Mouse (Mus musculus) small intestine, adult 2 months (tissue): Measurements from ENCODE around the gene Cfdp1. TPM values are rescaled to one million over a fixed set of nuclear protein-coding genes. Genes with fewer than 3 reads are reported as not detected.
A peak's percentile ranks its signal among the peaks of the same experiment; 100 is the strongest.

Source experiments
- H3K27ac ChIP-seq: fragments of 200-500 bp; 2 replicates; pipeline ENCODE4 v1.5.1; 2012; ENCODE audit warnings: low read depth, low read length, control low read depth, inconsistent platforms; ENCODE audit not compliant: insufficient read depth
- H3K27me3 ChIP-seq: fragments of 200-500 bp; 2 replicates; pipeline ENCODE4 v1.6.1; 2012; ENCODE audit warnings: mild to moderate bottlenecking, moderate library complexity, low read length, inconsistent platforms; ENCODE audit not compliant: control insufficient read depth, insufficient read depth
- H3K36me3 ChIP-seq: fragments of 200-500 bp; 2 replicates; pipeline ENCODE4 v1.6.1; 2012; ENCODE audit warnings: mild to moderate bottlenecking, low read length, control low read depth, inconsistent platforms; ENCODE audit not compliant: control insufficient read depth, insufficient read depth
- H3K4me1 ChIP-seq: fragments of 200-500 bp; 2 replicates; pipeline ENCODE4 v1.6.1; 2012; ENCODE audit warnings: low read length, inconsistent platforms, mixed read lengths; ENCODE audit not compliant: control insufficient read depth, insufficient read depth, insufficient read length
- H3K4me3 ChIP-seq: fragments of 200-500 bp; 2 replicates; pipeline ENCODE4 v1.5.1; 2012; ENCODE audit warnings: low read depth, mild to moderate bottlenecking, control low read depth, inconsistent platforms, low read length, moderate library complexity
- CTCF ChIP-seq: fragments of 200-500 bp; IDR thresholded peaks from 2 replicates; pipeline ENCODE4 v1.5.1; 2012; ENCODE audit warnings: low read depth, mild to moderate bottlenecking, control low read depth, inconsistent platforms, low read length, moderate library complexity, mixed read lengths; ENCODE audit not compliant: insufficient replicate concordance, insufficient read length; ENCODE audit errors: extremely low read depth
- POLR2A ChIP-seq: fragments of 200-500 bp; IDR thresholded peaks from 2 replicates; pipeline ENCODE4 v1.6.1; 2012; ENCODE audit warnings: low read depth, mild to moderate bottlenecking, control low read depth, inconsistent platforms, low read length, moderate library complexity
- WGBS: fragments of 180-500 bp; shearing (Covaris S2); methylation state at CpG from one replicate; pipeline ENCODE4 v1.1.7; 2018; 5-methylcytosine and 5-hydroxymethylcytosine counted together
- polyA plus RNA-seq: library from polyadenylated mRNA; depleted of rRNA; stranded (reverse); fragments of >200 nt; gene quantifications from 2 replicates; pipeline ENCODE4 v1.2.3, GENCODE M21; 2012; rRNA removed

Gene Cfdp1
- polyA plus RNA-seq, 1 experiment: 0.25 TPM

GRCm38 (mm10) chr8:111728481-111728880, 125.6 kb downstream of the Cfdp1 start:
- H3K27me3 ChIP-seq: no peaks in the 10 kb centered on the region
- H3K27ac ChIP-seq: no peak overlapping the region
- H3K4me3 ChIP-seq: no peak overlapping the region
- H3K36me3 ChIP-seq: 0 out of 2 replicates have a peak, but pooled peaks cover 2% of the 10 kb centered on the region
- peaks cover 64% of the 10 kb centered on the region for H3K4me1 ChIP-seq
- no peak for TF ChIP-seq CTCF
- TF ChIP-seq POLR2A: no peak
- WGBS: 78% methylated on average over 5 of the region's 5 CpGs

DNA sequence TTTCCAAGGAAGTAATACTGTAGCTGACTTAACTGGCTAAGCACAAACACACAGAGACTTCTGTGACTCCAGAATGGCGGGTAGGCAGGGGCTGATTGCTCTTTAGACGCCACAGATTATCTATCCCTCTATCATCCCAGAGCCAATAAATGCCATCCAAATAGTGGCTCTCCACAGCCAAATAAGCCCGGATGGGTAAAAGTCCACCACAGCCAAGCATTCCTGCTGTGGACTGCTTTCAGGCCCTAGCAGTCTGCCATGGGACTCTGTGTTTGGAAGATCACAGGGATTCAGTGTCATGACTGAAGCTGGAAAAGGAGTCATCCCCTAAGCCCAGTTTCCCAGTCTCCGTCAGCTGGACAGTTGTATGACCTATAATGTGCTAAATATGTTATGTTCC, 126.5 kb downstream of the Cfdp1 start:
- 36% methylated on average over 4 of the region's 4 CpGs for WGBS
- H3K4me3 ChIP-seq: no peak overlapping the region
- H3K27ac ChIP-seq: peak overlapping the region; percentile 66
- 0 out of 2 replicates have a peak, but pooled peaks cover 2% of the 10 kb centered on the region for H3K36me3 ChIP-seq
- H3K27me3 ChIP-seq: no peaks in the 10 kb centered on the region
- H3K4me1 ChIP-seq: peaks cover 56% of the 10 kb centered on the region
- TF ChIP-seq POLR2A: no peak
- TF ChIP-seq CTCF: no peak

- peak overlapping the region; percentile 71 for H3K27ac ChIP-seq
- H3K36me3 ChIP-seq: 0 out of 2 replicates have a peak, but pooled peaks cover 2% of the 10 kb centered on the region
- H3K27me3 ChIP-seq: no peaks in the 10 kb centered on the region
- 14% methylated on average over 7 of the region's 7 CpGs for WGBS
- TF ChIP-seq CTCF (no peak), POLR2A (no peak)
- no peak overlapping the region for H3K4me3 ChIP-seq
- peaks cover 51% of the 10 kb centered on the region for H3K4me1 ChIP-seq
Measured at GRCm38 (mm10) chr8:111726102-111726900, 127.8 kb downstream of the Cfdp1 start.

DNA sequence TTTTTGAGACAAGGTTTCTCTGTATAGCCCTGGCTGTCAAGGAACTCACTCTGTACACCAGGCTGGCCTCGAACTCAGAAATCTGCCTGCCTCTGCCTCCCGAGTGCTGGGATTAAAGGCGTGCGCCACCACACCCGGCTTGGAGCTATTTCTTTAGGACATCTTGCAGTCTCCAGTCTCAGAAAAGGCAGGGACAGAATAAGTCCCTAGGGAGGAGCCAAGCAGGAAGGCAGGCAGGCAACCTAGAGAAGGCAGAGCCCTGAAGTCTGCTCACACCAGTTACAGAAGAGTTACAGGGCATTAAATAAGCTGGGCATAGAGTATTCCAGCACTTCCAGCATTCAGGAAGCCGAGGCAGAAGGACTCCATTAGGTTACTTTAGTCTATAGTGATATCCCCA, 128.8 kb downstream of the Cfdp1 start:
- TF ChIP-seq POLR2A (no peak), CTCF (no peak)
- Histone ChIP-seq H3K27me3 (no peaks in the 10 kb centered on the region), H3K4me1 (peaks cover 48% of the 10 kb centered on the region), H3K4me3 (no peak overlapping the region), H3K36me3 (peaks cover 12% of the 10 kb centered on the region), H3K27ac (no peak overlapping the region)
- WGBS: 92% methylated on average over 6 of the region's 6 CpGs

- Histone ChIP-seq H3K27me3 (no peaks in the 10 kb centered on the region), H3K27ac (no peak overlapping the region), H3K36me3 (peaks cover 38% of the 10 kb centered on the region), H3K4me1 (peaks cover 22% of the 10 kb centered on the region), H3K4me3 (no peak overlapping the region)
- 66% methylated on average over 4 of the region's 4 CpGs for WGBS
- TF ChIP-seq CTCF (no peak), POLR2A (no peak)
Measured at GRCm38 (mm10) chr8:111720115-111720544, 134.0 kb downstream of the Cfdp1 start.

- Histone ChIP-seq H3K4me1 (peaks cover 14% of the 10 kb centered on the region), H3K27me3 (no peaks in the 10 kb centered on the region), H3K27ac (no peak overlapping the region), H3K36me3 (peaks cover 50% of the 10 kb centered on the region), H3K4me3 (no peak overlapping the region)
- WGBS: 51% methylated on average over 5 of the region's 5 CpGs
- no peak for TF ChIP-seq CTCF
Measured at GRCm38 (mm10) chr8:111718937-111719336, 135.2 kb downstream of the Cfdp1 start.

Other genes starting within 250 kb of the Cfdp1 start
- 2.8 and 8.4 TPM in 2 replicates for gene Ldhd, start 223.9 kb downstream of the Cfdp1 start, polyA plus RNA-seq
- 1.3 and 1.6 TPM in 2 replicates for gene Zfp1, start 210.9 kb downstream of the Cfdp1 start, polyA plus RNA-seq
- gene Ctrb1, start 163.3 kb downstream of the Cfdp1 start, polyA plus RNA-seq: 138 and 67,254 TPM in 2 replicates
- 84.1 and 251 TPM in 2 replicates for gene Bcar1, start 110.5 kb downstream of the Cfdp1 start, polyA plus RNA-seq
- gene Tmem170, start 22.5 kb upstream of the Cfdp1 start, polyA plus RNA-seq: 4.2 and 11.0 TPM in 2 replicates
- 0.09 and 0.15 TPM in 2 replicates for gene Chst5, start 56.2 kb upstream of the Cfdp1 start, polyA plus RNA-seq
- 0.89 and 1.5 TPM in 2 replicates for gene Tmem231, start 79.6 kb upstream of the Cfdp1 start, polyA plus RNA-seq
- 10.2 and 14.1 TPM in 2 replicates for gene Gabarapl2, start 86.4 kb upstream of the Cfdp1 start, polyA plus RNA-seq
- 0.60 and 0.91 TPM in 2 replicates for gene Adat1, start 138.0 kb upstream of the Cfdp1 start, polyA plus RNA-seq
- gene Kars, start 157.0 kb upstream of the Cfdp1 start, polyA plus RNA-seq: 17.1 and 33.7 TPM in 2 replicates
- gene Terf2ip, start 157.1 kb upstream of the Cfdp1 start, polyA plus RNA-seq: 6.5 and 6.8 TPM in 2 replicates
- gene Gm6793, start 160.7 kb upstream of the Cfdp1 start, polyA plus RNA-seq: not detected in 2 replicates